Mouse (Mus musculus): Measurements from ENCODE around the gene Tspan10. TPM values are rescaled to one million over a fixed set of nuclear protein-coding genes. Genes with fewer than 3 reads are reported as not detected.
A peak's percentile ranks its signal among the peaks of the same experiment; 100 is the strongest.

The Tspan10 gene
- total and polyA plus RNA-seq, 2 experiments from 2014 or later, result 0.08 TPM; not detected in 1

- H3K36me3 ChIP-seq (replicated peaks; ENCODE audit: control insufficient read depth, insufficient read depth, low read length), result peaks cover 35% of the 10 kb centered on the region
- no peaks in the 10 kb centered on the region for H3K27me3 ChIP-seq (ENCODE audit: control insufficient read depth, insufficient read depth, low read length)
- no peak overlapping the region for H3K4me2 ChIP-seq (ENCODE audit: low read depth, low read length)
- H3K27ac ChIP-seq (ENCODE audit: low read depth), result no peak overlapping the region
- ATAC-seq (ENCODE audit: insufficient read depth, low read depth), result no peak
- 84% methylated on average over 5 of the region's 5 CpGs for WGBS
- no peak overlapping the region for H3K4me3 ChIP-seq (ENCODE audit: low read depth, low read length)
- TF ChIP-seq CTCF (IDR thresholded peaks at IDR 0.05; ENCODE audit: low read depth) (no peak), EP300 (IDR thresholded peaks at IDR 0.05; ENCODE audit: low read depth) (no peak)
- no peak overlapping the region for H3K9ac ChIP-seq (replicated peaks; ENCODE audit: low read depth, low read length)
- no peaks in the 10 kb centered on the region for H3K9me3 ChIP-seq (replicated peaks; ENCODE audit: control insufficient read depth, low read length)
- DNase-seq (ENCODE audit: low spot score), result no peak
- peaks cover 16% of the 10 kb centered on the region for H3K4me1 ChIP-seq (ENCODE audit: control insufficient read depth, insufficient read depth)
Observed at GRCm38 (mm10) chr11:120464365-120464764, 21.9 kb downstream of the Tspan10 start.

- WGBS, result 66% methylated on average over 4 of the region's 4 CpGs
- Histone ChIP-seq H3K4me1 (ENCODE audit: control insufficient read depth, insufficient read depth) (peaks cover 16% of the 10 kb centered on the region), H3K36me3 (replicated peaks; ENCODE audit: control insufficient read depth, insufficient read depth, low read length) (peaks cover 46% of the 10 kb centered on the region), H3K9ac (replicated peaks; ENCODE audit: low read depth, low read length) (no peak overlapping the region), H3K27me3 (ENCODE audit: control insufficient read depth, insufficient read depth, low read length) (no peaks in the 10 kb centered on the region), H3K9me3 (replicated peaks; ENCODE audit: control insufficient read depth, low read length) (no peaks in the 10 kb centered on the region), H3K4me2 (ENCODE audit: low read depth, low read length) (no peak overlapping the region), H3K4me3 (ENCODE audit: low read depth, low read length) (no peak overlapping the region), H3K27ac (ENCODE audit: low read depth) (no peak overlapping the region)
- DNase-seq (ENCODE audit: low spot score), result no peak
- ATAC-seq (ENCODE audit: insufficient read depth, low read depth), result no peak
- TF ChIP-seq CTCF (IDR thresholded peaks at IDR 0.05; ENCODE audit: low read depth), result no peak
- no peak for TF ChIP-seq EP300 (IDR thresholded peaks at IDR 0.05; ENCODE audit: low read depth)
Observed at GRCm38 (mm10) chr11:120465521-120465920, 23.1 kb downstream of the Tspan10 start.

GRCm38 (mm10) chr11:120467051-120467735 is 24.7 kb downstream of the Tspan10 start, which contains the start of gene Arl16:
Gene Arl16, minus strand, starts transcription at chr11:120467607.
- TF ChIP-seq EP300 (IDR thresholded peaks at IDR 0.05; ENCODE audit: low read depth) (no peak), CTCF (IDR thresholded peaks at IDR 0.05; ENCODE audit: low read depth) (no peak)
- peak; percentile 98 for DNase-seq (ENCODE audit: low spot score)
- Histone ChIP-seq H3K9ac (replicated peaks; ENCODE audit: low read depth, low read length) (peak within 1 kb of the TSS; percentile 78), H3K27ac (ENCODE audit: low read depth) (peak within 1 kb of the TSS; percentile 46), H3K4me2 (ENCODE audit: low read depth, low read length) (peak within 1 kb of the TSS; percentile 94), H3K4me3 (ENCODE audit: low read depth, low read length) (peak within 1 kb of the TSS; percentile 89), H3K27me3 (ENCODE audit: control insufficient read depth, insufficient read depth, low read length) (no peaks in the 10 kb centered on the region), H3K9me3 (replicated peaks; ENCODE audit: control insufficient read depth, low read length) (no peaks in the 10 kb centered on the region), H3K36me3 (replicated peaks; ENCODE audit: control insufficient read depth, insufficient read depth, low read length) (peaks cover 48% of the 10 kb centered on the region), H3K4me1 (ENCODE audit: control insufficient read depth, insufficient read depth) (peaks cover 16% of the 10 kb centered on the region)
- ATAC-seq (ENCODE audit: insufficient read depth, low read depth), result peak; percentile 100
- WGBS, result under 1% methylated on average over 53 of the region's 54 CpGs

- DNase-seq (ENCODE audit: low spot score) (no peak), ATAC-seq (ENCODE audit: insufficient read depth, low read depth) (no peak)
- peak overlapping the region; percentile 46 for H3K27ac ChIP-seq (ENCODE audit: low read depth)
- H3K4me3 ChIP-seq (ENCODE audit: low read depth, low read length), result peak overlapping the region; percentile 89
- H3K27me3 ChIP-seq (ENCODE audit: control insufficient read depth, insufficient read depth, low read length), result no peaks in the 10 kb centered on the region
- under 1% methylated on average over 33 of the region's 33 CpGs for WGBS
- H3K4me1 ChIP-seq (ENCODE audit: control insufficient read depth, insufficient read depth), result peaks cover 16% of the 10 kb centered on the region
- peak overlapping the region; percentile 78 for H3K9ac ChIP-seq (replicated peaks; ENCODE audit: low read depth, low read length)
- H3K36me3 ChIP-seq (replicated peaks; ENCODE audit: control insufficient read depth, insufficient read depth, low read length), result peaks cover 48% of the 10 kb centered on the region
- TF ChIP-seq CTCF (IDR thresholded peaks at IDR 0.05; ENCODE audit: low read depth) (no peak), EP300 (IDR thresholded peaks at IDR 0.05; ENCODE audit: low read depth) (no peak)
- H3K4me2 ChIP-seq (ENCODE audit: low read depth, low read length), result peak overlapping the region; percentile 94
- no peaks in the 10 kb centered on the region for H3K9me3 ChIP-seq (replicated peaks; ENCODE audit: control insufficient read depth, low read length)
Observed at GRCm38 (mm10) chr11:120467736-120468092, 25.3 kb downstream of the Tspan10 start.

GRCm38 (mm10) chr11:120472052-120472451 is 29.6 kb downstream of the Tspan10 start:
- WGBS, result 96% methylated on average over 6 of the region's 6 CpGs
- TF ChIP-seq EP300 (IDR thresholded peaks at IDR 0.05; ENCODE audit: low read depth), result no peak
- no peak for TF ChIP-seq CTCF (IDR thresholded peaks at IDR 0.05; ENCODE audit: low read depth)
- H3K36me3 ChIP-seq (replicated peaks; ENCODE audit: control insufficient read depth, insufficient read depth, low read length), result peaks cover 76% of the 10 kb centered on the region

More at GRCm38 (mm10) chr11:120472052-120472451, 29.6 kb downstream of the Tspan10 start:
- DNase-seq (ENCODE audit: low spot score) (no peak), ATAC-seq (ENCODE audit: insufficient read depth, low read depth) (no peak)
- no peak overlapping the region for H3K9ac ChIP-seq (replicated peaks; ENCODE audit: low read depth, low read length)
- no peaks in the 10 kb centered on the region for H3K9me3 ChIP-seq (replicated peaks; ENCODE audit: control insufficient read depth, low read length)
- no peak overlapping the region for H3K4me3 ChIP-seq (ENCODE audit: low read depth, low read length)
- peaks cover 10% of the 10 kb centered on the region for H3K4me1 ChIP-seq (ENCODE audit: control insufficient read depth, insufficient read depth)
- no peak overlapping the region for H3K27ac ChIP-seq (ENCODE audit: low read depth)
- H3K4me2 ChIP-seq (ENCODE audit: low read depth, low read length), result no peak overlapping the region
- no peaks in the 10 kb centered on the region for H3K27me3 ChIP-seq (ENCODE audit: control insufficient read depth, insufficient read depth, low read length)
